Mouse (Mus musculus) right cerebral cortex, postnatal 25 days (tissue): ENCODE results near the gene Terf2ip.

Experiments
- DNase-seq: peaks from one replicate; pipeline ENCODE4 v3.0.0; 2022

Gene Terf2ip

DNA sequence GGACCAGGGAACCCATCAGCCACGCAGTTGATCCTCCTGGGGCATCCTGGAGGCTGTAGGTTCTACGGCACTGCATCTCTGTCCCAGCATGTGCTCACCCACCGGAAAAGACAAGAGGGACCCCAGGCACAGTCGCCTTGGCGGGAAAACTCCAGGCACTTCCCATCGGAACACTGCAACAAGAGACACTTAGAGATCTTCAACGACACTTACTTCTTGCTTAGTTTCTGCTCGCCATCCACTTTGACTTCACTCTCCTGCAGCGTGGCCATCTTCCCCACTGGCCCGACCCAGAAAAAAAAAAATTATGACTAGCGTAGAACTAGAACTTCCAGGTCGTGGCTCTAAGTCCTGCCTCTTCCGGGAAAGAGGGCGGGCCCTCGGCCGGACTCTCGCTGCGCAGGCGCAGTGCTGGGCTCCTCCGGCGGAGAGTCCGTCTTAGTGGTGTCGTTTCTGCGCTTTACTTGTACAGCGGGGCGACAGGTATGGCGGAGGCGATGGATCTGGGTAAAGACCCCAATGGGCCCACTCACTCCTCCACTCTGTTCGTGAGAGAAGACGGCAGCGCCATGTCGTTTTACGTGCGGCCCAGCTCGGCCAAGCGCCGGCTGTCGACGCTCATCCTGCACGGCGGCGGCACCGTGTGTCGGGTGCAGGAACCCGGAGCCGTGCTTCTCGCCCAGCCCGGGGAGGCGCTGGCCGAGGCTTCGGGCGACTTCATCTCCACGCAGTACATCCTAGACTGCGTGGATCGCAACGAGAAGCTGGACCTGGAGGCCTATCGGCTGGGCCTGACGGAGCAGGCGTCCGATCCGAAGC is at the start of gene Terf2ip, which contains the start of gene Kars:
Gene Terf2ip (plus strand): TSS at position 402 of the 819 bp plus-strand sequence.
Gene Kars (minus strand): TSS at position 327 of the 819 bp plus-strand sequence.
- DNase-seq = peak; percentile 90

DNA sequence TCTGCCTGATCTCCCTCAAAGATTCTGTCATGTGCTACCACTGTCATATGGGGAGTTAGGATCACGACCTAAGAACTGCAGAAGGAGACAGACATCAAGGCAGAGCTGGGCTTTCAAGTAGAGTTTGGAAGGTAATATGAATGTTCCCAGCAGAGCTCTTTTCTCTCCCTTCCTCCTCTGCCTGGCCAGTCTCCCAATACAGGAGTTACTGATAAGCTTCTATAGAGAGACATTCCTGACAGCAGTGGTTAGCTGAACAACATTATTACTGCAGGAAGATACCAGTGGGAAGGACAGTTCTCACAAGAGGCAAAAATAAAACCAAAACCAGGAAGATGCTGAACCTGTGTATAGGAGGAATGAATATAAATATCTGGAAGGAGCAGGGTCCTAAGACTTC is 48.6 kb upstream of the Terf2ip start:
- no peak for DNase-seq

DNA sequence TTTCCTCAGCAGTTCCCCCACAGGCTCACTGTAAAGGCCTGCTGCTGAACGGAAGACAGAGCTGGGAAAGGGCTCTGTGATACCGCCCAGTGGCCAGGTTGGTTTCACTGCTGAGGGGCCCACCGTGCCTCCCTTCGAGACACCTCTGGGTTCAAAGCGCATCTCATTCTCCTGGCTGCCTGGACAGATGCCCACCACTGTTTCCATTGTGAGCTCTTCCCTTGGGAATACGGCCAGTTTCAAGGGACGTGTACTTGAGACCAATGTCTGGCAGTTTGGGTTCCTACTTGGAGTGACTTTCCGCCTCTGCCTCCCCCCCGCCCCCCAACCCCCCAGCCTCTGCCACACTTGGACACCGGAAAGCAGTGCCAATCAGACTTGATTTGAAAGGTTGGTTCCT is 48.1 kb upstream of the Terf2ip start:
- DNase-seq = no peak

DNA sequence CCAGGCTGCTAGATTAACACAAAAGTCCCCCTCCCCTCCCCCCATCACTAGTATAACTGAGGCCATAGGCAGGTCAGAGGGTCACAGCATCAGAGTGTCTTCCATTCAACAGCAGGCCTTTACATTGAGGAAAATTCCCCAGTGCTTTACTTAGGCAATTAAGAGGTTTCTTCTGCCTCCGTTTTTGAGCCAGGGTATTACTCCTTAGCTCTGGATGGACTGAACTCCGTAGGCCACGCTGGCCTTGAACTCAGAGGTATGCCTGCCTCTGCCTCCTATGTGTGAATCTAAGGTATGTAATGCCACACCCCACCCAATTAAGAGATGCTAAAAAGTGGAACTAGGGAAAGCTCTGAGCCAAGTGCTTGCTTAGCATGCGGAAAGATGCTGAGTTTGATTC is 47.7 kb upstream of the Terf2ip start:
- no peak for DNase-seq

- no peak for DNase-seq
Measured at GRCm38 (mm10) chr8:111964351-111964750, 46.8 kb upstream of the Terf2ip start.

GRCm38 (mm10) chr8:111964849-111965561 is 46.2 kb upstream of the Terf2ip start:
- no peak for DNase-seq

DNA sequence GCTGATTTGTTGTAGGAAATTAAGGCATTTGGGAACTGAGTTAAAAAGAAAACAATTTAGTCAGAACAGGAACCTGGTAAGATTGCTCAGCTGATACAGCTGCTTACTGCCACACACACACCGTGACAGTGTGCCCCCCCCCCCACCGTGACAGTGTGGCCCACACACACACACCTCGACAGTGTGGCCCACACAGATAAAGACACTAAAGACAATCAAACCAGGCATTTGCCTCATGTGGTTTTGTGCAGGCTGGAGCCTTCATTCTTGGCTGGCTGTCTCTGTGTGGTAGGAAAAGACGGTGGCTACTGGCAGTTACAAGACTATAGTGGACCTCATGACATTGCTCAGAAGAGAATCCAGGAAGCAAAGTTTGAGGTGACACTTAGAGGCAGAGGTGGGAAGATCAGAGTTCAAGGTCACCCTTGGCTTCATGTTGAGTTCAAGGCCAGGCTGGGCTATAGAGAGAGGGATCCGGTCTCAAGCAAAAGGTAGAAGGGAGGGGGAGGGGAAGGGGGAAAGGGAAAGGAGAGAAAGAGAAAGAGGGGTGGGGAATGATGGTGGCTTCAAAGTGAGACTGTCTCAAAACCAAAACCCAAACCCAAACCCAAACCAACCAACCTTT is 43.8 kb upstream of the Terf2ip start:
- DNase-seq = no peak

GRCm38 (mm10) chr8:111968541-111968940 is 42.7 kb upstream of the Terf2ip start:
- DNase-seq = no peak

GRCm38 (mm10) chr8:111968991-111969390 is 42.2 kb upstream of the Terf2ip start:
- no peak for DNase-seq

- no peak for DNase-seq
Measured at GRCm38 (mm10) chr8:111974138-111974537, 37.1 kb upstream of the Terf2ip start.

DNA sequence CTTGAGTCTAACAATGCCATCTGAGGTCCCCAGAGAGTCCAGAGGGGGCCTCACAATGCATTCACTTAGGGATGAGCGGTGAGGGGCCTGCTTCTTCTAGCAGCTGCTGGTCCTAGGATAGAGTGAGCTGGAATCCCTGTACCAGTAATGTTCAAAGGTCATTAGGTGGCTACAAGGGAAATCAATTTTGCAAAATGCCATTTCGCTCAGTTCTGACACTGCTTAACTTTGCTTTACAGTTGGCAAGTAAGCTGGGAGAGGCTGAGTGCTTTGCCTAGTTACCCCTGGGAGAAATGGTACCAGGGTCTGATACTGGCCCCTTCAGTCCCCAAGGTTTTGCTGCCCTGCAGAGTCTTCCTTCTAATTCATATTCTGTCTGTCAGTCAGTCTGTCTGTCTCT is 35.5 kb upstream of the Terf2ip start:
- DNase-seq = no peak

DNA sequence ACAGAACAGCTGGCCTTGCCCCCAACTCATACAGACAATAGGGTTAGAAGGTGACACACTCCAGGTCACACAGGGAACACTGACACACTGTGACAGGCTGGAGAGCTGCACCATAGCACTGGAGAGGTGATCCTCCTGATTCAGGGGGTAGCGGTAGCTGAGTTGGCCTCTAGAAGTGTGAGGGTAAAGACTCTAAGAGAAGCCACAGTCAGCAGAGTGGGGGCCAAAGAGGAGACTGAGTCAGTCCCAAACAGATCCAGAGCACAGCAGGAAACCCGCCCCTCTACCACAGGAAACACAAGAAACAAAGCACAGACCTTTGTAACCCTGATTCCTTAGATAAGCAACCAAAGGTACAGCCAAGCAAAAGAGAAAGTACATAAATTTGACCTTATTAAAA is 34.9 kb upstream of the Terf2ip start:
- no peak for DNase-seq

DNA sequence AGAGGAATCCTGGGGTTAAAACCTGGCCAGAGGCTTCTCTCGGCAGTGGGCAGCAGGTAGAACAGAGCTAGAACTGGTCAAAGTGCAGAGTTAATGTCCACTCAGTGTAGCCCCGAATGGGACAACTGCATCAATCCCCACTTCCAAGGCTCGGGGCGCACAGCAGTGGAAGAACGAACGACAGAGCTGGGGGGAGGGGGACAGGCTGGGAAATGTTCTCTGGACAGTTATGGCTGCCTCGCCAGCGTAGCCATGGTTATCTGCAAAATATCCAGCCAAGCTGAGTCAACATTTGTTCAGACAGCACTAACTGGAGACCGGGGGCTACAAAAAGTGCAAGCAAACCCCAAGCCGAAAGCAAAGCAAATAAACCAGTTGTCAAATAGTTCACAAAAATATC is 33.1 kb upstream of the Terf2ip start:
- DNase-seq = no peak

- no peak for DNase-seq
Measured at GRCm38 (mm10) chr8:111982116-111982515, 29.1 kb upstream of the Terf2ip start.

- DNase-seq = no peak
Measured at GRCm38 (mm10) chr8:111984511-111984910, 26.7 kb upstream of the Terf2ip start.

GRCm38 (mm10) chr8:111989911-111990310 is 21.3 kb upstream of the Terf2ip start:
- peak; percentile 42 for DNase-seq

- DNase-seq = no peak
Measured at GRCm38 (mm10) chr8:111991278-111991677, 19.9 kb upstream of the Terf2ip start.

- peak; percentile 87 for DNase-seq
Measured at GRCm38 (mm10) chr8:111992013-111992702, 19.0 kb upstream of the Terf2ip start, which contains the start of gene Adat1. Gene Adat1, minus strand, starts transcription at chr8:111992302.

DNA sequence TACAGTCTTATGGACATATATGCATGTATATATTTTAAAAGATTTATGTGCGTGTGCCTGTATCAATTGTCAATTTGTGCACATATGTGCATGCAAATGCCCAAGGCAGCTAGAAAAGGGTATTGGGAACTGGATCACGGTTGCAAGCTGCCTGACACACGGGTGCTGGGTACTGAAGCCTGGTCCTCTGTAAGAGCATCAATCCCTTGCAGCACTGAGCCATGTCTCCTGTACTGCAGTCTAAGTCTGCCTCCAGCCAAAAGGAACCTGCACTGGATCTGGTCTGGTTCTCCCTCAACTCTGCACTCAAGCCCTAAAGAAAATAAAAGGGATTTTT is 18.5 kb upstream of the Terf2ip start:
- no peak for DNase-seq

DNA sequence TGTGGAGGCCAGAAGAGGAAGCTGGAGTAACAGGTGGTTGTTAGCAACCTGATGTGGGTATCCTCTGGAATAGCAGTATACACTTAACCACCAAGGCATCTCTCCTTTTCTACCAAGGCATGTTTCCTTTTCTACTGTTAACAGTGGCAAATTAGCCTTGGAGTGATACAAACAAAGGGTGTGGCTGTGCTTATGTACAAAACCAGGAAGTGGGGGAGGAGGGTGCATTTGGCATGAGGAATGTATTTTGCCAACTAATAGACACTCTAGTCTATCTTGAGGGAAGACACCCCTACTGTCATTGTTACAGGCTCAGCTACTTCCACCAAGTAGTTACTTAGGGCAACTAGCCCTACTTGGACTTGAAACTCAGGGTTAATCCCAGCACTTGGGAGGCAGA is 6.4 kb upstream of the Terf2ip start:
- no peak for DNase-seq

GRCm38 (mm10) chr8:112005601-112006000 is 5.6 kb upstream of the Terf2ip start:
- no peak for DNase-seq

DNA sequence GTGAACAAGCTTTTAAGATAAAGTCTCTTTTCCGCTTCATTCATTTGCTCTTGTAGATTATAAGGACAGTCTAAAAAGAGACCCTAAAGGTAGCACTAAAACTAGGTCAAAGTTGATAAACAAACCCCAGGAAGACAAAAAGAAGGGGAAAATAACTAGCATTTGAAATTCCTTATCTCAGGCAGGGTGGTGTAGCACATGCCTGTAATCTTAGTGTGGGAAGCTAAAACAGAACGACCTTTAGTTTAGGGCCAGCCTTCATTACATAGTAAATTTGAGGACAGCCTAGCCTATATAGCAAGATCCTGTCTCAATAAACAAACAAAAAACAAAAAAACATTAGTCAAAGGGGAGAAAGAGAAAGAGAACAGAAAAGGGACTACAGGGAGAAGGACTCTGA is 3.5 kb upstream of the Terf2ip start:
- no peak for DNase-seq

DNA sequence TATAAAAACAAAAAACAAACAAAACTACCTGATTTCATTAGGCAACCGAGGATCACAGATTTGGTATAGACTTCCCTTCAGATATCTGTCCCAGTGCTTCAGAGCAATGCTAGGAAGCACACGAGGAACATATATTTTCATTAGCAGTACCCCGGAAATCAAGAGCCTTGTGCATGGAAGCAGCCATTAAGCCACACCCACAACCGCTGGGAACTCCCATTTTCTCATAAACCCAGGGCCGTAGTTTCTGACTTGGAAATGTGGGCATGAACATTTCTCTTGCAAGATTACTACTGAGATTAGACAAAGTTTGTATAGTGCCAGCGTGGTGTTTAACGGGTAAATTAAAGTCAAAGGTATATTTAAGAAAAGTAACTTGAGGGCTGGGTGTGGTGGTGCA is 1.6 kb upstream of the Terf2ip start:
- no peak for DNase-seq
